Mouse (Mus musculus) midbrain, embryonic 14.5 days (tissue): ENCODE results near the gene Tle3. TPM values are rescaled to one million over a fixed set of nuclear protein-coding genes. Genes with fewer than 3 reads are reported as not detected.

Source experiments
- ATAC-seq: fragments of 200-750 bp; cut with Nextera tagmentation; 2 replicates; pipeline ENCODE4 v1.8.0; 2017; ENCODE audit warnings: moderate number of reproducible peaks, moderate library complexity; ENCODE audit not compliant: low FRiP score, low TSS enrichment
- DNase-seq: peaks from one replicate; pipeline ENCODE4 v3.0.0-alpha.2; 2015
- H3K27ac ChIP-seq: fragments of 300-500 bp; sonication (generic); replicated peaks from 2 replicates; pipeline ENCODE4 v1.5.1; 2014; ENCODE audit warnings: mild to moderate bottlenecking, low read depth, low read length, moderate library complexity
- H3K27me3 ChIP-seq: fragments of 300-500 bp; sonication (generic); 2 replicates; pipeline ENCODE4 v1.6.1; 2014; ENCODE audit warnings: low read length, control low read depth, mixed read lengths; ENCODE audit not compliant: control insufficient read depth, insufficient read depth
- H3K36me3 ChIP-seq: fragments of 300-500 bp; sonication (generic); 2 replicates; pipeline ENCODE4 v1.6.1; 2014; ENCODE audit warnings: low read length, control low read depth; ENCODE audit not compliant: control insufficient read depth, insufficient read depth
- H3K4me1 ChIP-seq: fragments of 300-500 bp; sonication (generic); 2 replicates; pipeline ENCODE4 v1.6.1; 2014; ENCODE audit warnings: mild to moderate bottlenecking, antibody characterized with exemption, low read length, control low read depth; ENCODE audit not compliant: control insufficient read depth, insufficient read depth
- H3K4me2 ChIP-seq: fragments of 300-500 bp; sonication (generic); 2 replicates; pipeline ENCODE4 v1.6.1; 2014; ENCODE audit warnings: mild to moderate bottlenecking, low read length, moderate library complexity
- H3K4me3 ChIP-seq: fragments of 300-500 bp; sonication (generic); replicated peaks from 2 replicates; pipeline ENCODE4 v1.5.1; 2014; ENCODE audit warnings: low read depth, low read length
- H3K9ac ChIP-seq: fragments of 300-500 bp; sonication (generic); replicated peaks from 2 replicates; pipeline ENCODE4 v1.6.1; 2014; ENCODE audit warnings: mild to moderate bottlenecking, low read length, moderate library complexity
- H3K9me3 ChIP-seq: fragments of 300-500 bp; sonication (generic); 2 replicates; pipeline ENCODE4 v1.6.1; 2016; ENCODE audit warnings: low read length, control low read depth, mixed read lengths; ENCODE audit not compliant: control insufficient read depth
- WGBS: fragments of 180-500 bp; shearing (Covaris S2); extraction: QIAGEN DNeasy Blood & Tissue Kit; methylation state at CpG from one replicate; pipeline ENCODE4 v1.1.7; 2014; 5-methylcytosine and 5-hydroxymethylcytosine counted together
- polyA plus RNA-seq: library from polyadenylated mRNA; unstranded; fragments of >200 nt; fragmentation: Nextera tagmentation; extraction: Ambion mirVana; gene quantifications from 2 replicates; pipeline ENCODE4 v1.2.1, GENCODE M21; 2014

Tle3 gene
- polyA plus RNA-seq, 1 experiment from 2014 or later = 43.8 TPM

DNA sequence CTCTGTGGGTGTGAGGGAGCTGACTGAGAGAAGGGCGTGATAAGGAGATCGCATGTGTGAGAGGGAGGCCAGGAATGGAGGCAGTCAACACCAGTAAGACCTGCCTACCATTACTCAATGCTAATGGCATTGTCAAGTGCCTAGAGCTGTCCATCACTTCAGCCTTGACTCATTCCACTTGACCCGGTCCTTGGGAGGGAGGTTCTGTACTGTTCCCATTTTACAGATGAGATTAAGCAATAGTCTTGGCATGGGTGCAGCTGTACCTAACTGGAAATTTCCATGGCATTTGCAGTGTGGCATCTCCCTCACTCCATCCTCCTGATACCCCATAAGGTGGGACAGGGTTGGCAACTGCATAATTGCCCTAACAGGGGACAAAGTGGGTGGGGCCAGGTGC is 95.3 kb downstream of the Tle3 start:
- Histone ChIP-seq H3K27ac (no peak overlapping the region), H3K4me3 (no peak overlapping the region), H3K36me3 (no peaks in the 10 kb centered on the region), H3K4me2 (no peak overlapping the region), H3K27me3 (no peaks in the 10 kb centered on the region), H3K4me1 (peaks cover 24% of the 10 kb centered on the region), H3K9ac (no peak overlapping the region), H3K9me3 (no peaks in the 10 kb centered on the region; the same call in 1 of the 2 replicates)
- DNase-seq (no peak), ATAC-seq (no peak)
- 91% methylated on average over 3 of the region's 3 CpGs for WGBS
